Mouse (Mus musculus): ENCODE measurements around the gene Scn3a. TPM values are rescaled to one million over a fixed set of nuclear protein-coding genes. Genes with fewer than 3 reads are reported as not detected.
"Not testable (repeated sequence)": the region's sequence is repeated elsewhere in the genome, so short reads cannot be mapped to it uniquely, and the experiment has no call there.

Scn3a gene
- polyA plus RNA-seq, 1 experiment: 2.7 TPM

GRCm38 (mm10) chr2:65481007-65481672, 86.3 kb downstream of the Scn3a start:
- Histone ChIP-seq H3K27ac (ENCODE audit: insufficient read depth, low read length) (no peak overlapping the region), H3K4me1 (ENCODE audit: control insufficient read depth, insufficient read depth, low read length) (no peaks in the 10 kb centered on the region), H3K27me3 (ENCODE audit: control insufficient read depth, insufficient read depth, low read length) (no peaks in the 10 kb centered on the region), H3K4me3 (replicated peaks; ENCODE audit: insufficient read depth, low read depth, low read length) (no peak overlapping the region)
- 90% methylated on average over 4 of the region's 4 CpGs for WGBS
- no peak for DNase-seq
- TF ChIP-seq CTCF (IDR thresholded peaks at IDR 0.05; ENCODE audit: borderline replicate concordance, insufficient read depth, low read depth, low read length) (no peak), POLR2A (IDR thresholded peaks at IDR 0.05; ENCODE audit: borderline replicate concordance, insufficient read depth, low read length) (no peak)

DNA sequence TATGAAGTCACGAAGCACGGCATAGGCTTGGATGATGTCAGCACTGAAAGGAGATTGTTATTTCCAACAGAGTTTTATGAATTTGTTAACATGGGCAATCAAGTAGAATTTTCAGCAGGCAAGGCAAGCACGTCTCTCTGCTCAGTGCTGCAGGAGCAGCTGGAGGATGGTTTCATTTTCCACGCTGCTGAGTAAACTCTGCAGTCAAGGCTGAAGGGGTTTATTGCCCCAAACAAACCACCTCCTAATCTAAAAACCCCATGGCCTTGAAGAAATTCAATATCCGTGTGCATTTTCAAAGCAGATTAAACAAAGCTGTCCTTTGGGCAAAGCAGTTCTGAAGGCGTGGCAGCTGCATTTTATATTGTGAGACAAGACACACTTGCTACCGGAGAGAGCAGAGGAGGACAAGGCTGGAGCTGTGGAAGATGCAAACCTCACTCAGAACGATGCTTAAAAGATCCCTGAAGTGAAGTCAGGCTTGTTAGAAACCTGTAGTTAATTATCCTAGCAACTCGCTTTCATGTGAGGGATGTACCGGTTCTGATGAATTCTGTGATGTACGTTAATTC, 96.0 kb downstream of the Scn3a start:
- no peak overlapping the region for H3K27ac ChIP-seq (ENCODE audit: insufficient read depth, low read length)
- peak overlapping the region; percentile 21 for H3K4me3 ChIP-seq (replicated peaks; ENCODE audit: insufficient read depth, low read depth, low read length)
- DNase-seq: no peak
- H3K27me3 ChIP-seq (ENCODE audit: control insufficient read depth, insufficient read depth, low read length): no peaks in the 10 kb centered on the region
- WGBS: 53% methylated on average over 11 of the region's 11 CpGs
- H3K4me1 ChIP-seq (ENCODE audit: control insufficient read depth, insufficient read depth, low read length): no peaks in the 10 kb centered on the region
- TF ChIP-seq CTCF (IDR thresholded peaks at IDR 0.05; ENCODE audit: borderline replicate concordance, insufficient read depth, low read depth, low read length) (no peak), POLR2A (IDR thresholded peaks at IDR 0.05; ENCODE audit: borderline replicate concordance, insufficient read depth, low read length) (no peak)

GRCm38 (mm10) chr2:65465694-65466093, 101.7 kb downstream of the Scn3a start:
- Histone ChIP-seq H3K27ac (ENCODE audit: insufficient read depth, low read length) (no peak overlapping the region), H3K27me3 (ENCODE audit: control insufficient read depth, insufficient read depth, low read length) (no peaks in the 10 kb centered on the region), H3K4me3 (replicated peaks; ENCODE audit: insufficient read depth, low read depth, low read length) (no peak overlapping the region), H3K4me1 (ENCODE audit: control insufficient read depth, insufficient read depth, low read length) (no peaks in the 10 kb centered on the region)
- DNase-seq: no peak
- WGBS: 92% methylated on average over 5 of the region's 5 CpGs
- no peak for TF ChIP-seq CTCF (IDR thresholded peaks at IDR 0.05; ENCODE audit: borderline replicate concordance, insufficient read depth, low read depth, low read length)
- TF ChIP-seq POLR2A (IDR thresholded peaks at IDR 0.05; ENCODE audit: borderline replicate concordance, insufficient read depth, low read length): no peak

DNA sequence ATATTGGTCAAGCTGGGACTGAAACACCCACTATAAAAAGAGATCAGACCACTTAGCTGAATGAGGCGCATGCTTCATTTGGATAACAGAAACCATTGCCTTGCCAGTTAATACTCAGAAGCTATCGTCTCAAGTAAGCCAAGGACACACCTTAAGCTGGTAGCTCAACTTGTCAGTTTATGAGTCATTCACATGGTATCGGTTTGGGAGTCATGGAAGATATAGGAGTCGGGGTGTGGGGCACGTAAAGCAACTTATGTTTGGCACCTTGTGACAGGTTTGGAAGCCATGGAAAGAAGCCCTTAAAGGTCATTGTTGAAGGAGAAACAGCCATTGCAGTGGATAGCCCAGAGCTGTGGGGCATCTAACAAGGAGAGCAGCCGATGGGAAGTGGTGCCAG, 113.7 kb downstream of the Scn3a start:
- 94% methylated on average over 6 of the region's 6 CpGs for WGBS
- no peaks in the 10 kb centered on the region for H3K27me3 ChIP-seq (ENCODE audit: control insufficient read depth, insufficient read depth, low read length)
- no peak overlapping the region for H3K27ac ChIP-seq (ENCODE audit: insufficient read depth, low read length)
- TF ChIP-seq POLR2A (IDR thresholded peaks at IDR 0.05; ENCODE audit: borderline replicate concordance, insufficient read depth, low read length): no peak
- no peak for TF ChIP-seq CTCF (IDR thresholded peaks at IDR 0.05; ENCODE audit: borderline replicate concordance, insufficient read depth, low read depth, low read length)
- no peak for DNase-seq
- no peak overlapping the region for H3K4me3 ChIP-seq (replicated peaks; ENCODE audit: insufficient read depth, low read depth, low read length)
- no peaks in the 10 kb centered on the region for H3K4me1 ChIP-seq (ENCODE audit: control insufficient read depth, insufficient read depth, low read length)

- H3K4me1 ChIP-seq (ENCODE audit: control insufficient read depth, insufficient read depth, low read length); H3K27me3 ChIP-seq (ENCODE audit: control insufficient read depth, insufficient read depth, low read length); DNase-seq; H3K27ac ChIP-seq (ENCODE audit: insufficient read depth, low read length); H3K4me3 ChIP-seq (replicated peaks; ENCODE audit: insufficient read depth, low read depth, low read length): not testable (repeated sequence)
- WGBS: 92% methylated on average over 14 of the region's 14 CpGs
Observed at GRCm38 (mm10) chr2:65451401-65452078, 115.9 kb downstream of the Scn3a start.

- TF ChIP-seq CTCF (IDR thresholded peaks at IDR 0.05; ENCODE audit: borderline replicate concordance, insufficient read depth, low read depth, low read length) (no peak), POLR2A (IDR thresholded peaks at IDR 0.05; ENCODE audit: borderline replicate concordance, insufficient read depth, low read length) (no peak)
- H3K27ac ChIP-seq (ENCODE audit: insufficient read depth, low read length): no peak overlapping the region
- no peaks in the 10 kb centered on the region for H3K27me3 ChIP-seq (ENCODE audit: control insufficient read depth, insufficient read depth, low read length)
- 36% methylated on average over 2 of the region's 2 CpGs for WGBS
- DNase-seq: no peak
- H3K4me1 ChIP-seq (ENCODE audit: control insufficient read depth, insufficient read depth, low read length): no peaks in the 10 kb centered on the region
- H3K4me3 ChIP-seq (replicated peaks; ENCODE audit: insufficient read depth, low read depth, low read length): no peak overlapping the region
Observed at GRCm38 (mm10) chr2:65450449-65451360, 116.7 kb downstream of the Scn3a start.

DNA sequence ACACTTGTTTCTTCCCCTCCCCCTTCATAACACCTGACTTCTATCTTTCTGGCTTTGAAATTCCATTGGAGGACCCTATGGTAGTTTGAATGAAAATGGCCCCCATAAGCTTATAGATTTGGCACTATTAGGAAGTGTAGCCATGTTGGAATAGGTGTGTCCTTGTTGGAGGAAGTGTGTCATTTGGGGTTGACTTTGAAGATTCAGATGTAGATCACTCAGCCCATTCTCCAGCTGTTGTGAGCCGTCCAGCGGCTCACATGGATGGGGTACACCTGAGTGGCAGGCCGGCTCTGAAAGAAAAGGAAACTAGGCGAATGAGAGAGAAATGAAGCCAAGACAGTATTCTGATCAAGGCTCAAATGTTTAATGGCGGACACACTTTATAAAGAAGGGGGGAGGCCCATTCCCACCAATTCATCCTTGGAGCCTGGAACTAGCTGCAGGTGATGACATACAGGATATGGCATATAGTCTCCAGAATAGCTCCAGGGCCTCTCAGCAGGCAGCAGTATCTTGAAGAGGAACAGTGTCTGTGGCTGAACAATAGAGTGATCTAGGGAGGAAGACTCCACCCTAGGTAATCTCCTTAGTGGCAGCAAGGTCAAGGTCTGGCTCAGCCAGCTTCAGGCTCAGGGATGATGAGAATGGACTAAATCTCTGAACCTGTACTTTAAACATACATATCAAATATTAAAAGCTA, 118.2 kb downstream of the Scn3a start:
- TF ChIP-seq CTCF (IDR thresholded peaks at IDR 0.05; ENCODE audit: borderline replicate concordance, insufficient read depth, low read depth, low read length) (no peak), POLR2A (IDR thresholded peaks at IDR 0.05; ENCODE audit: borderline replicate concordance, insufficient read depth, low read length) (no peak)
- no peak overlapping the region for H3K4me3 ChIP-seq (replicated peaks; ENCODE audit: insufficient read depth, low read depth, low read length)
- DNase-seq: no peak
- WGBS: 91% methylated on average over 5 of the region's 5 CpGs
- H3K27ac ChIP-seq (ENCODE audit: insufficient read depth, low read length): no peak overlapping the region
- H3K27me3 ChIP-seq (ENCODE audit: control insufficient read depth, insufficient read depth, low read length): no peaks in the 10 kb centered on the region
- no peaks in the 10 kb centered on the region for H3K4me1 ChIP-seq (ENCODE audit: control insufficient read depth, insufficient read depth, low read length)

Measured in cerebellum, adult 2 months (tissue).